Mouse (Mus musculus) lung, postnatal 4 days (tissue): ENCODE data around the gene Izumo4.
A peak's percentile ranks its signal among the peaks of the same experiment; 100 is the strongest.

ENCODE experiments used
- DNase-seq, 2 experiments: peaks; one replicate each; pipeline ENCODE4 v3.0.0; 2021

Izumo4 gene

GRCm38 (mm10) chr10:80701721-80702535 is at the start of gene Izumo4, which contains the start of gene Mob3a:
Izumo4 (plus strand) TSS chr10:80702184.
Mob3a (minus strand) TSS chr10:80701977.
- peak; percentile 99 to 100 for DNase-seq

- no peak for DNase-seq
These were observed 48.7 kb upstream of the Izumo4 start for GRCm38 (mm10) chr10:80653156-80653720.

- DNase-seq, result peak in 1 of 2 experiments; percentile 23
These were observed 47.1 kb upstream of the Izumo4 start for GRCm38 (mm10) chr10:80654866-80655265.

DNA sequence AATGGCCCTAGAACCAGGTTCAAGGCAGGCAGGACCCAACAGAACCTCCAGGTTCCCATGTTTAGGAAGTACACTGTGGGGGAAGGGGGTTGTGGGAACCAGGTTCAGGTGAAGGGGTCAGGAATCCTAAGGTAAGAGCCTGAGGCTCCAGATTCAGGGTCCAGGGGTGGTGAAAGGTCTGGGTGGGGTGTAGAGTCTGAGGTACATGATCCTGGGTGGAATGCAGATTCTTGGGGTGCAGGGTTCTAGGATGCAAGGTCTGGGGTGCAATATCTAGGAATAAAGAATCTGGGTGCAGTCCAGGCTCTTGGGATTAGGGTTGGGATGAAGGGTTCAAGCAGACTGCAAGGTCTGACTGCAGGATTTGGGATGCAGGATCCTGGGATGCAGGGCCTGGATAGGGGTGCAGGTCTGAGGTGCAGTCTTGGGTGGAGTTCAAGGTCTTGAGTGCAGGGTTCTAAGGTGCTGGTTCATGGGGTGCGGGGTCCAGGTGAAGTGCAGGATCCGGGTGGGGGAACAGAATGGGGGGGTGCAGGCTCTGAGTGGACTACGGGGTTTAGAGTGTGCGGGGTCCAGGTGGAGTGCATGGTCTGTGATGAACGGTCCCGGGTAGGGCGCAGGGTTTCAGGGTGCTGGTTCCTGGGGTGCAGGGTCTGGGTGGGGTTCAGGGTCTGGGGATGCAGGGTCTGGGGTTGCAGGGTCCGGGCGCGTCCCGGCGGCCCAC is 46.4 kb upstream of the Izumo4 start:
- no peak for DNase-seq

DNA sequence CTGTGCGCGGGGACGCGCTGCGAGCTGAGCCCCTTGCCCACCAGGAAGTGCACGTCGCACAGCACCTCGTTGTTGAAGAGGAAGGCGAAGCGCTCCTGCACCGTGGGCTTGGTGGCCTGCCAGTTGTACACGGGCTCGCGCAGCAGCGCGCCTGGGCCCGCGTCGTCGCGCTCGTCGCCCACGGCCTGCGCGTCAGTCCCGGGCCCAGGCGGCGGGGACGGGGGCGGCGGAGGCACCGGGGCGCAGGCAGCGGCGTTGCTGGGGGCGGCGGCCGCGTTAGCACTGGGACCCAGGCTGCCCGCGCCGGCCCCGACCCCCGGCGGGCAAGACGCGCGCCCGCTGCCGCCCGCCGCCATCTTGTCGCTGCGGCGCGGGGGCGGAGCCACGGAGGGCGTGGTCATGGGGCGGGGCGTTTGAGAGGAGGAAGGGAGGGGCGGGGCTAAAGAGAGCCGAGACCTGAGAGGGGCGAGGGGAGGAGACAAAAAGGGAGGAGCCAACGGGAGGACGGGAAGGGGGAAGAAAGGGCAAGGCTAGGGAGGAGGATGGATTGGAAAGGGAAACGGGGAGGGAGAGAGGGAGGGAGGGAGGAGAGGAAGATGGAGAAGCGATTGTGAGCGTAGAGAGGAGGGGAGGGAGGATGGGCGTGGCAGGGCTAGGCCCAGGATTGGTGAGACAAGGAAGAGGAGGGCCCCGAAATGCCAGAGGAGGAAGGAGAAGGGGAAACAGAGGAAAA is 45.7 kb upstream of the Izumo4 start:
- DNase-seq, result peak; percentile 96 to 97

- no peak for DNase-seq
These were observed 44.9 kb upstream of the Izumo4 start, which contains the start of gene Btbd2 for GRCm38 (mm10) chr10:80656863-80657623. Btbd2 (minus strand) TSS chr10:80657071.

- DNase-seq, result no peak
These were observed 43.7 kb upstream of the Izumo4 start for GRCm38 (mm10) chr10:80658194-80658840.

GRCm38 (mm10) chr10:80658841-80659202 is 43.2 kb upstream of the Izumo4 start:
- DNase-seq, result no peak

GRCm38 (mm10) chr10:80659213-80659612 is 42.8 kb upstream of the Izumo4 start:
- peak in 1 of 2 experiments; percentile 82 for DNase-seq

DNA sequence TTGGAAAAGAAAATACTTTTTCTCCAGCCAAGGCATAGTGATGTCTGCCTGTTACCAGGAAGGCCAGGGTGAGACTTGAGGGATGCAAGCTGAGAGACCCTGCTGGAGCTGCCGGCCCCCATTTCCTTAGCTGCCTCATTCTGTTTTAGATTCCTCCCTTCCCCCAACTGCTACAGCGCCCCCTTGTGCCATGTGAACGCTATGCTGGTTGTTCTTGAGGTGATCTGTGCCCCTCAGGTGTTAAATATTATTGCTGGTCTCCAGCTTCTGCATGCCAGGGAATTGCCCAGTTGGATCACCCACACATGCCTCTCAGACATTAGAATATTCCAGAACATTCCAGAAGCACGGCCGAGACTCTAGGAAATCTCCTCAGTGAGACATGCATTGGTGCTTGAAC is 40.8 kb upstream of the Izumo4 start:
- peak in 1 of 2 experiments; percentile 79 for DNase-seq

DNA sequence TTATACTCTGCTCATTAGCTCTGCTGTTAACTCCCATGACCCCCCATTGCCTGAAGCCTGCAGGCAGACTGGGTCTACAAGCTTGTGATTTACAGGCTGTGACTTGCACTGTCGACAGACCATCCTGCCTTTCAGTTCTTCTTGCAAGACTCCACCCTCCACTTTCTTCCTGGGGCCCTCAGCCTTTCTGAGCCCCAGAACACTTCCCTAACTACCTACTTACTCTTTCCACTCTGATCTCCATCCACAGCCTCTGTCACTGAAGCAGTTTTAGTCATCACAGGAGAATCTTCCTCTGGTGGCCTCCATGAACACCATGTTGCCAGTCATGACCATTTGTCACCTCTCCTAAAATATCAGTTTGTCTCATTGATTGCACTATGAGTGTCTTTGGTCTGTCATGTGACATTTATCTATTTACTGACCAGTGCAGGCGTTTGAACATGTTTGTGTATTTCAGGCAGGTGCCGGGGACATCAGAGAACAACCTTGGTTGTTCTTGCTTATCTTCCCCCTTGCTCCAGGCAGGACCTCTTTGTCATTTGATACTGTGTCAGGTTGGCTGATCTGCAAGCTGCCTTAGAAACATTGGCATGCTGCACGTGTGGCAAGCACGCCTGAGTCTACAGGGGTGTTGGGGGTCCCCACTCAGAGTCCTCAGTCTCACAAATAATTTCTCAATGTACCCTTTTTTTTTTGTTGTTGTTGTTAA is 38.3 kb upstream of the Izumo4 start:
- no peak for DNase-seq

DNA sequence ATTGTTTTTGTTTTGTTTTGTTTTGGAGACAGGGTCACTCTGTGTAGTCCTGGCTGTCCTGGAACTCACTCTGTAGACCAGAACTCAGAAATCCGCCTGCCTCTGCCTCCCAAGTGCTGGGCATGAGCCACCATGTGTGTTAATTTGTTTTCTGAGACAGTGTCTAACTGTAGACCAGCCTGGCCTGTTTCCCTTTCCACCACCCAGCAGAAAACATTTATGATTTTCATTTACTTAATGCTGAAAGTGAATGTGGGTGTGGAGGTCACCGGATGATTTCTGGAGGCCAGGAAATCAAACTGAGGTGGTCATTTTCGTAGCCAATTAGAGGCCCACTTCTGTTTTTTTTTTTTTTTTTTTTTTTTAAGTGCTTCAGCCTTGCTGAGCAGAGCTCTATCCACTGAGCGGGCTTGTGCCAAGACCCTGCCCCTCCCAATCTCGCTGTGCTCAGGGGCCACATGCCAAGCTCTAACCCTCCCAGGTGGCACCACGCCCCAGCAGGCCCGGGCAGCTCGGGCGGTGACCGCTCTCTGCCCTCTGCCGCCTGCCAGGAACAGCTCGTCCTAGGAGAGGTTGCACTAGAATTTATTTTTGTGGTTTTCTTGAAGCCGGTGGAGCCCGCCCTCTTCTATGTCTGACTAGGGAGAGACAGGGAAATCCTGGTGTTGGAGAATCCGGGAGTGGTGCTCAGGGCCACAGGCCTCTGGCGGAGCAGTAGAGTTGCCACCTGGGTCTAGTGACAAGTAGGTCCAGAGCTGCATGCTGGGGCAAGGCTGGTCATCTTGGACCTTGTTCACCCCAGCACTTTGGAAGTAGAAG is 37.6 kb upstream of the Izumo4 start:
- peak; percentile 89 to 96 for DNase-seq

- DNase-seq, result peak; percentile 77 to 85
These were observed 37.0 kb upstream of the Izumo4 start for GRCm38 (mm10) chr10:80665016-80665380.

DNA sequence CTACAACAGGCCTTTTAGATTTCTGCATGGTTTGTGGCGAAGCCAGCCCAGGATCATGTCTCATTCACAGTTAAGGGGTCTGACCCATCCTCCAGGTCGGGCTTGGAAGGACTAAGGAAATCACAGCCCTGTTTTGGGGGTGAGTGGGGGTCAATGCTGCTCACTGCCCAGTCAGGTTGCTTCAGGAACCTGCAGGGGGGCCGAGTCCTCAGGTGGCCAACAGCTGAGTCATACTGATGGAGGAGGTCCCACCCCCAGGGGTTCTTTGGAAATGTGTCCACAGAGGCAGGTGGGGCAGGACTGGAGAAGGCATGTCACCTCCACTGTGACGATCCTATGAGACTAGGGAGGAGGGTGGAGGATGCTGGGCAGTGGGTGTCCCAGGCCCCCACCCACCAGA is 36.5 kb upstream of the Izumo4 start:
- DNase-seq, result peak in 1 of 2 experiments; percentile 41

DNA sequence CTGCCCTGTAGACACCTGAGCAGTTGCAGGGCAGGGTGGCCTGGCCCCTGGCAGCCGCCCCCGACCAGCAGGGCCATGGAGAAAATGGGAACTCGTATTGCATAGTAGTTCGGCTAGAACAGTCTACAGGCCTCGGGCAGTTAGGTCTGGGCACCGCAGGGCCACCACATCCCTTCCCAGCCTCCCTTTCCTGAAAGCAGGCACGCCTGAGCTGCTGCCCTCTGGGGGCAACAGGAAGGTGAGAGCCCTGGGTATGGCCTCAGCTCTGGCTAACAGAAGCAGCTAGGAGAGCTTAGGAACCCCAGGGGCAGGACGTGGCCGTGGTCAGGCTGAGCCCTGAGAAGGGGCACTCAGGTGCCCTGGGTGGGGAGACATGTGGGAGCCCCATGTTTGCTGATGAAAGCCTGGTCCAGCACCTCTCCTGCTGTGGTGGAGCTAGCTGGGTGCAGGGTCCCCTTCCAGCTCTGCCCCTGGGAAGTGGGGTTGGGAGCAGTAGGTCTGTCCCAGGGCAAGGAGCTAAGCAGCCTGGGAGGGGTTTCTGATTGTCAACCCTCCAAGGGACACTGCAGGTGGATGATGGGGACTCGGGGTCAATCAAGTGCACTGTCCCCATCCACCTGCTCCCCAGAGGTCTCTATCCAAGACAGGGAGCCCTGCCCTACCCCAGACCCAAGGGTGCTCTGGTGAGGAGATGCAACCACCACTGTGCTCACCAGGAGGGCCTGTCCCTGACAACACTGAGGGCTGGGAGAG is 35.8 kb upstream of the Izumo4 start:
- DNase-seq, result peak in 1 of 2 experiments; percentile 41

- DNase-seq, result no peak
These were observed 35.1 kb upstream of the Izumo4 start for GRCm38 (mm10) chr10:80666837-80667412.

DNA sequence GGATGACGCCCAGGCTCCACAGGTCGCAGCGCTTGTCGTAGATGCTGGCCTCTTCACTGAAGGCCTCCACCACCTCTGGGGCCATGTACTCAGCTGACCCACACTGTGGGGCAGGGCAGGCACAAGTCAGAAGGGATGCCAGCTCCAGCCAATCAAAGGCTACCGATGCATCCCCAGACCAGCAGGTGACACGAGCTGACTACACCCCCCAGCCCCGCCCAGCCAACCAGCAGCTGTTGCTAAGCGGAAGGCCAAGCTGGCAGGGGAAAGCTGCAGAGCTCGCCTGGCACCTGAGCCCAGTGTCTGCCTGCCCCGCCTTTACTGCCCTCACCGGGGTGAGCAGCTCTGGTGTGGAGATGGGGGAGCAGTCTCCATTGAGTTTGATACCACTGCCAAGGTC is 33.4 kb upstream of the Izumo4 start:
- peak in 1 of 2 experiments; percentile 65 for DNase-seq

GRCm38 (mm10) chr10:80669018-80669417 is 33.0 kb upstream of the Izumo4 start:
- no peak for DNase-seq
